Mouse (Mus musculus): ENCODE measurements around the gene 1700001O22Rik.

1700001O22Rik gene

GRCm38 (mm10) chr2:30753219-30753618, 50.2 kb downstream of the 1700001O22Rik start:
- peak; percentile 77 to 88 for DNase-seq (ENCODE audit: low spot score in 2 of 2)

- DNase-seq (ENCODE audit: low spot score in 2 of 2) = no peak
Observed at GRCm38 (mm10) chr2:30752471-30752870, 51.0 kb downstream of the 1700001O22Rik start.

- no peak for DNase-seq (ENCODE audit: low spot score in 2 of 2)
Observed at GRCm38 (mm10) chr2:30750025-30750424, 53.4 kb downstream of the 1700001O22Rik start.

- DNase-seq (ENCODE audit: low spot score in 2 of 2) = no peak
Observed at GRCm38 (mm10) chr2:30747602-30748162, 55.8 kb downstream of the 1700001O22Rik start.

Data from urinary bladder, postnatal 36 days (tissue).